Mouse (Mus musculus) cerebellum, postnatal 14 days (tissue): Measurements from ENCODE around the gene Phkb.
"Not testable (repeated sequence)": the region's sequence is repeated elsewhere in the genome, so short reads cannot be mapped to it uniquely, and the experiment has no call there.

Experiments used
- DNase-seq, 2 experiments: peaks; one replicate each; pipeline ENCODE4 v3.0.0; 2021; ENCODE audit warnings: mixed read lengths in 2 of 2

The Phkb gene

DNA sequence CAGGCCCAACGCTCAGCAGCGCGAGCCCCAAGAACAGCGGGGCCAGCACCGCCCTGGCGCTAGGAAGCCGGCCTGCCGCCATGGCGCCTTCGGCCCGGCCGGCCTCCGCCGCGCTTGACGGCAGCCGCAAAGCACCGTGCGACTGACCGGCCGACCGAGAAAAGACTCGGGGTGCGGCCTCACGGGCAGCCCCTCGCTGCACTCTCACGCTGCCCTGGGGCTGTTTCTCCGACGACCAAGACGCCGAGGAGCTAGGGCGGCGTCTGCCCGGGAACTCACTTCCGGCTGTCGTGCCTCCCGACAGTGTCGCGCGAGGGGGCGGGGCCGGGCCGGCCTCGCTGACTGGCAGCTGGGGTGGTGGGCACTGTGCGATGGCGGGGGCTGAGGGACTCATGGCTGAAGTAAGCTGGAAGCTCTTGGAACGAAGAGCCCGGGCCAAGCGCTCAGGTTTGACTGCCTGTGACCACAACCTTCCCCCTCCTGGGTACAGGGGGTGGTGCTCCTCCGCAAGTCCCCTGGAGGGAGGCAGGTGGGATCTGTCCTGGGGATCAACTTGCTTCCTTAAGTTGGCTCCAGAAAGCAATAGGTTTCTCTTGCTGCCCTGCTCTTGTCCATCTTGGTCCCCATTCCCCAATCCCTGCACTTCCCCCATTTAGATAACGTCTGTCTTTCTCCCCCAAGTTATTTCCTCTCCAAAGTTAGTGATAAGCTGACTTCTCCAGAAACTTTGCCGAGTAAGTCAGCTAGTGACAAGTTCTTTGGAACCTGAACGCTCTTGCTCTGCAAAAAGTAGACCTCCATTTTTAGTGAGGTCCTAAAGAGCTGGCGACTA, at the start of gene Phkb, which contains the start of gene Itfg1:
Gene Phkb (plus strand): TSS at position 303 of the 832 bp plus-strand sequence.
Gene Itfg1 (minus strand): TSS at position 265 of the 832 bp plus-strand sequence.
- DNase-seq = peak; percentile 95

DNA sequence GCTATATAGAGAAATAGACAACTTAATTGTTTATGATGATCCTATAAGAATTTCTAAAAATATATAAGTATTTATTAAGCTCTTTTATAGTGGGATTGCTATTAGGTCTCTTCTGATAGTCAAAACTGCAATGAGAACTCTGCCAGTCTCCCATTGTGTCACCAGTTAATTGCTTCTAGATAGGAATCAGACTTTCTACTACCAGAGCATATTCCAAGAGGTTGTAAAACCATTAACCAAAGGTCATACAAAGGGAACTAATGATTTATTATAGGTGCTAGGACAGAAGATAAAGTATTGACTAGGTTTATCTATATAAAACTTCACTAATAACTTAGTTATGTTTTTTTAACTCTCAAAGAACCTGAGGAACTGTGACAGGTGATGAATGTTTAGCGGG, 44.4 kb upstream of the Phkb start:
- DNase-seq = not testable (repeated sequence)

GRCm38 (mm10) chr8:85800164-85800563, 40.6 kb upstream of the Phkb start:
- DNase-seq = no peak

GRCm38 (mm10) chr8:85801408-85801807, 39.4 kb upstream of the Phkb start:
- DNase-seq = no peak

DNA sequence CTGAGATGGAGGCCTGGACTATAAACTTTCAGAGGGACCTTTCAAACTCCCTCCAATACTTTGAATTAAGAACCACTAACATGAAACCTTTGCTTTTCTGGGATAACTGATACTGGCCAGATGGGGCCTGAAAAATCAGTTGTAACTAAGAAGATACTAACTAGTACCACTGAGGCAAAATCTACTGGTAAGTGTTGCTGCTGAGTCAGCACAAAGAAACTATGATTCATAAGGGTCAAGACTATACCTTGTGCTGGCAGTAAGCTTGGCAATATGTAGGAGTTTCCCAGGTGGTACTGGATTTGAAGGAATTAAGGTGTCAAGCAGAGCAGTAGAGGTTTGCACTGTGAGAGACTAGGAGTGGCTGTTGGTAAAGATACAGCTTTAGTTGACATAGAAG, 27.1 kb upstream of the Phkb start:
- no peak for DNase-seq

DNA sequence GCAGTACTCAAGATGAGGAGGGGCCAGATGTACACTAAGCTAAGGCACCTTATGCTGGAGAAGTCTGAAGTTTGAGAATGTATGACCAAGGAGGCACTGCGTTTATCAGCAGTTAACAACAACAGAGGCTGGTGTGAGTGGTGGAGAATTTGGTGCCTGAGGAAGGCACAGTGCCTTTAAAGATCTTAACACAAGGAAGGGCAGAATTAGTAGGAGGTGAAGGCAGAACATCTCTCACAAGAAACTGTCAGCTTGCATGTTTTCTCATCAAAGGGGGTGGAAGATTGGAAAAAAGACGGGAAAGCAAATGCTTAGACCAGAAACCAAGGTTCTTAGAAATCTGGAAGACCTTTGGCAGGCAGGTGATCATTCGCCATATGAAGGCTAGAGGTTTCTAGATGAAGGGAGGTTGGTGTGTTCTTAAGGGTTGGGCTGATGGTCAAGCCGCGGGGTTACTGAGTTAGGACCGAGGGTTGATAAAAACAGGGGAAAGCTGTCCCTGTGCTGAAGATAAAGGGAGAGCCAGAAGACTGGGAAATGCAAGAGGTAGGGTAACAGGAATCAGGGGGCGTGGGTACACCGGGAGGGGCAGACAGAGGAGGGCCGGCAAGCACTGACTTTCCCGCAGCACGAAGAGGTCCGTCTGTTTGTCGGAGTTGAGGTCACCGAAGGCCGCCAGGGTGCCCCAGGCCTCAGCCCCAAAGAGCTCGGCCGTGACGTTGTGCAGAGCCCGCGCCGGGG, 673 bp upstream of the Phkb start:
- DNase-seq = no peak

DNA sequence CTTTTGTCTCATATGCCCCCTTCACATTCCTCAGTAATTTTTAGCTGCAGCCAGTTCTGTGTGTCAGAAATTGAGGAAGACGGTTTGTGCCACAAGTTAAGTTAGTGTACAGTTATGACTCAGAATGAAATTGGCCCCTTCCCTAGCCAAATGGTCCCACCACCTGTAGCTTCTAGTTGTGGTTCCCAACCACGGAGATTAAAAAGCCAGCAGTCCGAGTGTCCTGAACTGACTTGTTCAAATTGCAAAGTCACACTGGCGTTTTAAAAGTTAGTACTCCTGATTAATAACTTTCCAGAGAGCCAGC, 683 bp downstream of the Phkb start:
- DNase-seq = peak; percentile 10 to 25

DNA sequence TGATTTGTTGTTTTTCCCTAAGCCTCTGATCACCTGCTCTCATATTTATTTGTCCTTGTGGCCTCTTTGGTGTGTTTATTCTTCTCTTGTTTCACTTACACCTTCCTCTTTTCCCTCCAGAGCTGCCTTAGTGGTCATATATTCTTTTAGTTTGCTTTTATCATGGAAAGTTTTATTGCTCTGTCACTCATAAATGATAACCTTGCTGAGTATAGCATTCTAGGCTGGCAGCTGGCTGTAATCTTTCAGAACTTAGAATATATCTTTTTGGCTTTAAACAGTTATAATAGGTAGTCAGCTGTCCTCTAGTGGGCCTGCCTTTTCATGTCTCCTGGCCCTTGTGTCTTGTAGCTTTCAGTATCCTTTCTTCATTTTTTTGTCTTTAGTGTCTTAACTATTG, 5.1 kb downstream of the Phkb start:
- DNase-seq = no peak

DNA sequence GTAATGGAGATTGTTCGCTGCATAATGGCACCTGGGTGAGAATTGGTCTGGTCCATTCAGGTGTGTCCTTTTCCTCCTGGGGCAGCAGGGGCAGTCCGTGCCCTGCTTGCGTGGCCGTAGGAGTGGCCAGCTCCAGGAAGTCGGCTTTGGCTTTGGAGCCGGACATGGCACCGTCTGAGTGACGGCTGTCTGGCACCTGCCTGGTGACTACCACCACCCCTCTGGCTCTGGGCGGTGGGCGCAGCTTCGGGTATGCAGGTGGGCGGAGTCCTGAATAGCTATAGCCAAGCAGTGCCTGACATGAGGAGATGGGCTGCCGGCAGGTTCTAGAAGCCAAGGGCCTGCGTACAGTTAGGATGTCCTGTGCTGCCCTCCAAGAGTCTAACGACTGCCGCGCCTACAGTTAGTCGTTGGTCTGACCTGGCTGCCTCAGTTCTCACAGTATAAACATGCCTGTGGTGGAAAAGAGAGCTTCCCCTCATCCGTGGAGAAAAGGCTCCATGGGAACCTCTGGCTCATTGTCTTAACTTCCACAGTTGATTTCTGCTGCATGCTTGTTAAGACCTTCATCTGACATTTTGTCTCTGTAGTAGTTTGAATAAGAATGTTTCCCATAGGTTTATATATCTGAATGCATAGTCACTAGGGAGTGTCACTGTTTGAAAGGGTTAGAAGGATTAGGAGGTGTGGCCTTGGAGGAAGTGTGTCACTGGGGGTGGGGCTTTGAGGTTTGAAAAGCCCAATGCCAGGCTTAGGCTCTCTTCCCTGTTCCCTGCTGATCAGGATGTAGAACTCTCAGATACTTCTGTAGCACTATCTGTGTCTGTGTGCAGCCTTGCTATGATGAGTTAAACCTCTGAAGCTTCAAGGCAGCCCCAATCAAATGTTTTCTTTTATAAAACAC, 13.7 kb downstream of the Phkb start:
- DNase-seq = no peak

DNA sequence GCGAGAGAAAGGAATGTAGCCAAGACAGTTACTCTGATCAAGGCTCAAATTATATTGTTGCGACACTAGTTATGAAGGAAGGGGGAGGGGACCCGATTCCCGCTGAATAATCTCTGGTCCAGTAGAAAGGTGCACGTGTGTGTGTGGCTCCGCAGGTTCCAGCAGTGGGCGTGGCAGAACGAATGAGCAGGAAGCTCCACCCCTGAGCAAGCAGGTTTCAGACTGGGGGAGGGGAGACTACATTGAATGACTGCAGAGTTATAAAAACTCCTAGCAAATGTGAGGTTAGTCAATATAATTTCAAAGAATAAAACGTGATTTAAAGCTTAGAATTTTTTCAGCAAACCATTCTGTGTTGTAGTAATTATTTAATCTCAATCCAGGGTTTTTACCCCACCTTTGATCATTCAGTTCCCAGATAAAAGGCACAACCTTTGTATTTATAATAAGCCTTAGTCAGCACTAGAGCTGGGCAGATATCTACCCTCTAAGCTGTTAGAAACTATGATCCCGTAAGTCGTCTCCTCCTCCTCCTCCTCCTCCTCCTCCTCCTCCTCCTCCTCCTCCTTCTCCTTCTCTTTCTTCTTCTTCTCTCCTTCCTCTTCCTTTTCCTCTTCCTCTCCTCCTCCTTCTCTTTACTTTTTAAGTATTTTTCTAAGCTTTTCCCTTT, 16.6 kb downstream of the Phkb start:
- not testable (repeated sequence) for DNase-seq

DNA sequence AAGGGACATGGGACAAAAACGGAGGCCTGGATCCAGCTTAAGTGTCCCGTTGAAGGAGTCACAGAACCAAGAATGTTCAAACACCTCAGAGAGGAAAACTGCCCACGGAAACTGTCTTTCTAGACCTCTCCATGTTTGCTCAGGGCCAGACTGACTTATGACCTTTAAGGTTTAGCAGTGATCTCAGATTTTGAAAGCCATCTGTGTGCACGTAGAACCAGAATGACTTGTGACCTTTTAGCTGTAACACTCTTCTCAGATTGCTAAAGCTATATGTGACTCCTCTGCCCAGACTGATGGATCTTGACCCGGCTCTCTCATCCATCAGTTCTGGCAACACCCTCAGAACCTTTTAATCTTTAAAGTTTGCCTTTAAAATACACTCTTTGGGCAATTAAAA, 19.9 kb downstream of the Phkb start:
- no peak for DNase-seq

DNA sequence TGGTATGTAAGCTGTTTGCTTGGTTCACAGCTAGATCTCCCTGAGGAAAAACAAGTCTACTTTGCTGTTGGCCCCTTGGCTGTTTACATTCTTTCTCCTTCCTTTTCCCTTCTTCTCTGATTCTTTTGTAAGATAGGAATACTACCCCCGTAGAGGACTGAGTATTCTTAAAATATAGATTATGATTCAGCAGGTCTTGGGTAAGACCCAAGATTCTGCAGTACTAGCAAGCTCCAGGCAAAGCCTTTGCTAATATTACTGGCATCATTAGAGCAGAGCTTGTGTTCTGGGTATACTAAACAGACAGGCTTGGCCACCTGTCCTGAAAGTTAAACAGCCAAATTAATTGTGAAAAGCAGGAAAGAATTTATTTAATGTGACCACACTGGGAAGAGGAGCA, 21.6 kb downstream of the Phkb start:
- DNase-seq = no peak

DNA sequence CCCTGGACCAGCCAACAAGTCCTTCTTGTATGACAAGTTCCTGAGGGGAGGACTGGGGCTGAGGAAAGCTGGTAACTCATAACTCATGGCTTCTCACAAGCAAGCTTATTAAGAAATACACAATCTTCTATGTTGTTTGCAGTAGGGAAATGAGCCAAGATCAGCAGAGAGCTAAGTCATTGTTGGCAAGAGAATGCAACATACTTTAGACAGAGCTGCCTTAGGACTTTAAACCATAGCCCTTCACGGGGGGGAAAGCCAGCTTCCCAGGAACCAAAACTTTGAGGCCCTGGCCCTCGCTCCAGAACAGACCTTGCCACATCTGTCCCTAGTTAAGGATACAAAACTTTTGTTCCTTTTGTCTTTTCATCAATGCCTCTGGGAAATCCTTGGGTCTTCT, 30.9 kb downstream of the Phkb start:
- no peak for DNase-seq

GRCm38 (mm10) chr8:85877976-85878375, 37.2 kb downstream of the Phkb start:
- no peak for DNase-seq

- DNase-seq = no peak
These were observed 38.9 kb downstream of the Phkb start for GRCm38 (mm10) chr8:85879624-85880023.

GRCm38 (mm10) chr8:85884811-85885210, 44.1 kb downstream of the Phkb start:
- DNase-seq = no peak

DNA sequence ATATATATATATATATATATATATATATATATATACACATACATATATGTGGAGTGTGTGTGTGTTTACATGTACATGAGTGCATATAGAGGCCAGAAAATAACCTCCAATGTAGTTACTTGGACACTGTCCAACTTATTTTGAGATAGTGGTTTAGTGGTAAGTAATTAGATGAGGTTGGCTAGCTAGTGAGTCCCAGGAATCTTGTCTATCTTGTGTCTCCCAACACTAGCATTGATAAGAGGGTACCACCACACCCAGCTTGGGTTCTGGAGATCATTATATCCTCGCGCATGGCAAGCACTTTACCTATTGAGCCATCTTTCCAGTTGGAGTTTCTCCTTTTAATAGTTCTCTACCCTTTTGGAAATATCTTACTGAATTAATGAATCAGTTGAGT, 56.9 kb downstream of the Phkb start:
- no peak for DNase-seq

GRCm38 (mm10) chr8:85924991-85925390, 84.2 kb downstream of the Phkb start:
- DNase-seq = no peak

GRCm38 (mm10) chr8:85925574-85925973, 84.8 kb downstream of the Phkb start:
- no peak for DNase-seq

DNA sequence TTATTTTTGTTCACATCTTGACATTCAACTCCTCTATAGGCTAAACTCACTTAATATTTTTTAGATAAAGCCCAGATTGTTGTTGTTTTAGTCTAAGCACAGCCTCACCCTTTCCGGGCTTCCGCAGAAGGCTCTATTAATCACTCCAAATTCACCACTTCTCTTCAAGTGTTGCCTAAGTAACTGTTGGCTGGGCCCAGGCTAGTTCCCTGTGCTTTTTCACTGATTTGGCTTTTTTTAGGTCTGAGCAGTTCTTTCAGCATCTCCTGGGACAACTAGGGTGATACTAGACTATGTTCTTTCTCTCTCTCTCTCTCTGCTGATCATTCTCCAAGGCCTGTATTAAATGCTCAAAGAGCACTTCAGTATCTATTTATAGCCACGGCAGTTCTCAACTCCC, 85.3 kb downstream of the Phkb start:
- no peak for DNase-seq

GRCm38 (mm10) chr8:85936148-85936547, 95.4 kb downstream of the Phkb start:
- DNase-seq = no peak

DNA sequence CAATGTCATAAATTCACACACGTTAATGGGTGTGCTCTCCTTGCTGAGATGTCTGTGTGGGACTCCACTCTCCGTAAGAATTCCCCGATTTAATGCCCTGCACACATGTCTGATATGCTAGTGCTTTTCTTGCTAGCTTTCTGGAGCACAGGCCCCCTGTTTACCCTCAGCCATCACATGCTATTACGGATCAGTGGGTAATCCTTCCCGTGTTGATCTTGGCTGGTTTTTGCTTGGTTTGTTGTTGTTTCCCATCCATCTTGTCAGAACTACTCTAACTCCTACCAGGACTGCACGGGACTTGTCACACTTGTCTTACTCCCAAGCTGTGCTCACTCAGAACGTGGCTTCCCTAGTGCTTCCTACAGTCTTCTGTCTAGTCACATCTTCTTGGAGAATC, 96.6 kb downstream of the Phkb start:
- DNase-seq = no peak

- DNase-seq = no peak
These were observed 104.1 kb downstream of the Phkb start for GRCm38 (mm10) chr8:85944820-85945219.
